Comparison of ENCODE assay signal across 19 mouse cellular contexts in the genomic region with DNA sequence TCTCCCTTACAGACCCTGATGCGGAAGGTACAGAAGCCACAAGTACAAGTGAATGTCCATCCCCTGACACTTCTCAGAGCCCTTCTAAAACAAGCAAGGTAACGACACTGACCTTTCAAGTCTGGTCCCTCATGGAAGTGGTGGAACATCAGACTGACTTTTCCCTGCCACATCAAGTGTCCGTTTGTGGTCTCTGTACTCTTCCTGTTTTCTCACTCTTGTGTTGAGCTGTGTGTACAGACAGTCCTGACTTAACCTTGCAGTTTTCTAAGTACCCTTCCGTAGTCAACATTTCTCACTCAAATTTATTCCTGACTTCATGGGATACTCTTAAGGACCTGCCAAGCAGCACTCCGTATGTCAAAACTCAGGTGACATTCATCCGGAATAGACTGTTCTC.
"Had no signal": no experiment of that assay in that cellular context is flagged by ENCODE, and none has a peak within 500 bp of the region (broad histone marks: within the 10 kb centered on the region; RNA-seq: fewer than 3 reads in every experiment).

No protein-coding gene starts in this region.

- H3K4me2 ChIP-seq: lung, embryonic 14.5 days; midbrain, embryonic 11.5 days; midbrain, embryonic 13.5 days; midbrain, embryonic 15.5 days; neural tube, embryonic 12.5 days; stomach, embryonic 15.5 days had no signal

- H3K27me3 ChIP-seq: megakaryocyte, embryonic 14.5 days; midbrain, embryonic 13.5 days; midbrain, embryonic 15.5 days; neural tube, embryonic 12.5 days; stomach, embryonic 15.5 days had no signal

- H3K27ac ChIP-seq: liver, embryonic 14.5 days; midbrain, embryonic 13.5 days; midbrain, embryonic 15.5 days; neural tube, embryonic 12.5 days; stomach, embryonic 15.5 days; stomach, postnatal 0 days had no signal

- H3K9me3 ChIP-seq: megakaryocyte, embryonic 14.5 days; midbrain, embryonic 13.5 days; midbrain, embryonic 15.5 days; neural tube, embryonic 12.5 days; stomach, embryonic 15.5 days had no signal

- ATAC-seq: midbrain, embryonic 13.5 days; midbrain, embryonic 15.5 days had no signal

- H3K9ac ChIP-seq: liver, embryonic 14.5 days; lung, embryonic 14.5 days; midbrain, embryonic 13.5 days; midbrain, embryonic 15.5 days; neural tube, embryonic 12.5 days; stomach, embryonic 15.5 days had no signal

- H3K4me3 ChIP-seq: megakaryocyte, embryonic 14.5 days; midbrain, embryonic 13.5 days; midbrain, embryonic 15.5 days; myocyte; neural tube, embryonic 12.5 days; stomach, embryonic 15.5 days had no signal

- DNase-seq: lung, adult 18-20 months; lung, embryonic 14.5 days; lung, postnatal 10 days; lung, postnatal 4 days; retina, postnatal 1 day; right cerebral cortex, adult 18-20 months; right cerebral cortex, postnatal 14 days; thymus, adult 2 months; thymus, postnatal 25 days; thymus, postnatal 4 days had no signal

- H3K4me1 ChIP-seq: midbrain, embryonic 13.5 days; midbrain, embryonic 15.5 days; neural tube, embryonic 12.5 days; stomach, embryonic 15.5 days had no signal
